Comparison of ENCODE assay signal across 8 mouse cellular contexts in genomic region chrX:7610536-7611258, GRCm38 (mm10). TPM values are rescaled to one million over a fixed set of nuclear protein-coding genes. Genes with fewer than 3 reads are reported as not detected.
DNase-seq lines count a peak whose midpoint lies in the region; ATAC-seq and TF ChIP-seq lines count a peak whose summit lies in the region.

No protein-coding gene starts in this region.

- H3K9me3 ChIP-seq in heart, embryonic 11.5 days (replicated peaks; ENCODE audit: control insufficient read depth, low read length): no peaks in the 10 kb centered on the region
- no peaks in the 10 kb centered on the region for H3K9me3 ChIP-seq in ES-E14 (ENCODE audit: control insufficient read depth, insufficient read depth, low read depth, low read length)
- H3K9me3 ChIP-seq in embryonic facial prominence, embryonic 12.5 days: no peaks in the 10 kb centered on the region
- H3K9me3 ChIP-seq in neural tube, embryonic 13.5 days: no peaks in the 10 kb centered on the region

- intact Hi-C loops in heart, postnatal 14 days (cut with DNase I): no loop called here

- H3K4me1 ChIP-seq in heart, embryonic 11.5 days (ENCODE audit: control insufficient read depth, insufficient read depth, low read length): no peaks in the 10 kb centered on the region
- H3K4me1 ChIP-seq in ES-E14 (ENCODE audit: control insufficient read depth in 2 of 2, insufficient read depth in 2 of 2, low read length in 2 of 2, poor library complexity in 1 of 2): peaks cover 0 to 4% of the 10 kb centered on the region in 2 experiments; a peak in 1 of 4 replicates
- no peaks in the 10 kb centered on the region for H3K4me1 ChIP-seq in embryonic facial prominence, embryonic 12.5 days
- H3K4me1 ChIP-seq in neural tube, embryonic 13.5 days (replicated peaks): no peaks in the 10 kb centered on the region

- no peaks in the 10 kb centered on the region for H3K36me3 ChIP-seq in heart, embryonic 11.5 days (ENCODE audit: control insufficient read depth, insufficient read depth, low read length)
- no peaks in the 10 kb centered on the region for H3K36me3 ChIP-seq in ES-E14 (ENCODE audit: control insufficient read depth, insufficient read depth, low read length, poor library complexity, severe bottlenecking)
- no peaks in the 10 kb centered on the region for H3K36me3 ChIP-seq in embryonic facial prominence, embryonic 12.5 days
- no peaks in the 10 kb centered on the region for H3K36me3 ChIP-seq in neural tube, embryonic 13.5 days

- WGBS in heart, embryonic 11.5 days (ENCODE audit: insufficient replicate concordance): 22% methylated on average over 26 of the region's 26 CpGs
- WGBS in embryonic facial prominence, embryonic 12.5 days: 22% methylated on average over 26 of the region's 26 CpGs
- 23% methylated on average over 26 of the region's 26 CpGs for WGBS in neural tube, embryonic 13.5 days

- peak overlapping the region; percentile 70 for H3K4me2 ChIP-seq in heart, embryonic 11.5 days
- peak overlapping the region; percentile 56 for H3K4me2 ChIP-seq in embryonic facial prominence, embryonic 12.5 days (replicated peaks)
- H3K4me2 ChIP-seq in neural tube, embryonic 13.5 days: peak overlapping the region; percentile 64

- ATAC-seq in heart, embryonic 11.5 days (replicated peaks; ENCODE audit: insufficient number of reproducible peaks, low FRiP score, low TSS enrichment): no peak
- ATAC-seq in embryonic facial prominence, embryonic 12.5 days (ENCODE audit: insufficient number of reproducible peaks, insufficient read depth, low FRiP score, low TSS enrichment): no peak
- ATAC-seq in neural tube, embryonic 13.5 days (ENCODE audit: low read depth): peak; percentile 68

- no peak overlapping the region for H3K27ac ChIP-seq in heart, embryonic 11.5 days (ENCODE audit: low read depth, low read length)
- no peak overlapping the region for H3K27ac ChIP-seq in ES-E14 (ENCODE audit: insufficient read depth, low read depth, low read length, poor library complexity, severe bottlenecking)
- H3K27ac ChIP-seq in embryonic facial prominence, embryonic 12.5 days: no peak overlapping the region
- H3K27ac ChIP-seq in neural tube, embryonic 13.5 days (replicated peaks): no peak overlapping the region

- H3K4me3 ChIP-seq in heart, embryonic 11.5 days (ENCODE audit: low read depth, low read length): peak overlapping the region; percentile 38
- peak overlapping the region; percentile 24 to 46; a peak in 3 of 4 replicates for H3K4me3 ChIP-seq in ES-E14 (ENCODE audit: insufficient read depth in 1 of 2, low read depth in 1 of 2, low read length in 2 of 2, poor library complexity in 1 of 2, severe bottlenecking in 1 of 2)
- H3K4me3 ChIP-seq in embryonic facial prominence, embryonic 12.5 days: peak overlapping the region; percentile 35
- H3K4me3 ChIP-seq in neural tube, embryonic 13.5 days: peak overlapping the region; percentile 42

- no peak for DNase-seq in heart, adult 8-10 months (ENCODE audit: low spot score)
- DNase-seq in ES-E14 (ENCODE audit: low read depth, low spot score): no peak
- peak; percentile 7 for DNase-seq in layer of hippocampus, adult 9-11 months
- DNase-seq in Muller cell, postnatal 12 days (ENCODE audit: inconsistent ontology term): no peak
- no peak for DNase-seq in heart, postnatal 14 days

- H3K9ac ChIP-seq in heart, embryonic 11.5 days (ENCODE audit: low read depth, low read length): no peak overlapping the region
- peak overlapping the region; percentile 51 for H3K9ac ChIP-seq in ES-E14 (ENCODE audit: insufficient read depth, low read depth, low read length, poor library complexity, severe bottlenecking)
- no peak overlapping the region for H3K9ac ChIP-seq in embryonic facial prominence, embryonic 12.5 days
- H3K9ac ChIP-seq in neural tube, embryonic 13.5 days: peak overlapping the region; percentile 66

- in situ Hi-C loops in ES-E14 (cut with MboI; ENCODE audit: low sequenced_read_pairs in 2 of 2, unreplicated experiment in 2 of 2): no loop called here

- peaks cover 3% of the 10 kb centered on the region; the same call in 1 of the 2 replicates for H3K27me3 ChIP-seq in heart, embryonic 11.5 days (ENCODE audit: control insufficient read depth, insufficient read depth, low read length)
- 0 out of 2 replicates have a peak, but pooled peaks cover 4% of the 10 kb centered on the region for H3K27me3 ChIP-seq in embryonic facial prominence, embryonic 12.5 days
- H3K27me3 ChIP-seq in neural tube, embryonic 13.5 days: peaks cover 6% of the 10 kb centered on the region; the same call in 1 of the 2 replicates

TF ChIP-seq in ES-E14, 5 proteins besides CTCF, POLR2A, EP300 and RAD21:
- TF ChIP-seq ZNF384 (IDR thresholded peaks at IDR 0.05; ENCODE audit: low read depth, low read length) (no peak), HCFC1 (IDR thresholded peaks at IDR 0.05; ENCODE audit: borderline replicate concordance, insufficient read depth, low read length) (no peak), MAFK (IDR thresholded peaks at IDR 0.05; ENCODE audit: insufficient read depth, low read depth, low read length) (no peak), ZC3H11A (IDR thresholded peaks at IDR 0.05; ENCODE audit: borderline replicate concordance, low read depth, low read length) (no peak), CHD2 (IDR thresholded peaks at IDR 0.05; ENCODE audit: low read depth, low read length) (no peak)

RNA-seq across cellular contexts. Expression of gene Cacna1f, which starts 3.8 kb away (rescaled TPM):
- polyA plus RNA-seq in heart, embryonic 11.5 days (2014; fragmentation: Nextera tagmentation; extraction: Ambion mirVana): not detected in 2 replicates
- total RNA-seq in heart, adult 8-10 months (2022): not detected
- total RNA-seq in ES-E14 (2012; rRNA removed): 0.16 TPM in 1 of 2 replicates, not detected in the other
- 0.04 and 0.09 TPM in 2 replicates for polyA plus RNA-seq in embryonic facial prominence, embryonic 12.5 days (2016; fragmentation: Nextera tagmentation; extraction: Ambion mirVana)
- polyA plus RNA-seq in neural tube, embryonic 13.5 days (2015; fragmentation: Nextera tagmentation; extraction: Ambion mirVana): 0.11 and 0.13 TPM in 2 replicates
- not detected for total RNA-seq in heart, postnatal 14 days (2021)

RNA-seq across cellular contexts. Expression of gene Ccdc22, which starts 5.4 kb away (rescaled TPM):
- 17.4 and 18.7 TPM in 2 replicates for polyA plus RNA-seq in heart, embryonic 11.5 days (2014; fragmentation: Nextera tagmentation; extraction: Ambion mirVana)
- 10 to 100 TPM in 3 of 4 experiments, 1 to 10 TPM in 1; 8.5 to 11.9 (median 11.1) TPM for total RNA-seq in heart, adult 8-10 months (2022)
- 19.5 and 23.9 TPM in 2 replicates for total RNA-seq in ES-E14 (2012; rRNA removed)
- polyA plus RNA-seq in embryonic facial prominence, embryonic 12.5 days (2016; fragmentation: Nextera tagmentation; extraction: Ambion mirVana): 32.4 TPM in 2 replicates
- polyA plus RNA-seq in neural tube, embryonic 13.5 days (2015; fragmentation: Nextera tagmentation; extraction: Ambion mirVana): 28.0 and 29.6 TPM in 2 replicates
- total RNA-seq in heart, postnatal 14 days (2021): 10 to 100 TPM; 11.5 to 12.4 TPM

RNA-seq across cellular contexts. Expression of gene Syp, which starts 27.6 kb away (rescaled TPM):
- polyA plus RNA-seq in heart, embryonic 11.5 days (2014; fragmentation: Nextera tagmentation; extraction: Ambion mirVana): 0.74 and 1.6 TPM in 2 replicates
- 1 to 10 TPM; 2.9 to 5.4 (median 3.8) TPM for total RNA-seq in heart, adult 8-10 months (2022)
- total RNA-seq in ES-E14 (2012; rRNA removed): 1.6 and 4.9 TPM in 2 replicates
- polyA plus RNA-seq in embryonic facial prominence, embryonic 12.5 days (2016; fragmentation: Nextera tagmentation; extraction: Ambion mirVana): 7.7 and 11.1 TPM in 2 replicates
- 108 and 118 TPM in 2 replicates for polyA plus RNA-seq in neural tube, embryonic 13.5 days (2015; fragmentation: Nextera tagmentation; extraction: Ambion mirVana)
- total RNA-seq in heart, postnatal 14 days (2021): 1 to 10 TPM; 1.4 to 1.8 TPM

RNA-seq across cellular contexts. Expression of gene Ppp1r3f, which starts 36.6 kb away (rescaled TPM):
- 1.1 and 1.6 TPM in 2 replicates for polyA plus RNA-seq in heart, embryonic 11.5 days (2014; fragmentation: Nextera tagmentation; extraction: Ambion mirVana)
- total RNA-seq in heart, adult 8-10 months (2022): 1 to 10 TPM; 3.5 to 5.7 (median 4.6) TPM
- total RNA-seq in ES-E14 (2012; rRNA removed): 1.7 and 2.4 TPM in 2 replicates
- polyA plus RNA-seq in embryonic facial prominence, embryonic 12.5 days (2016; fragmentation: Nextera tagmentation; extraction: Ambion mirVana): 3.5 TPM in 2 replicates
- 4.6 and 5.4 TPM in 2 replicates for polyA plus RNA-seq in neural tube, embryonic 13.5 days (2015; fragmentation: Nextera tagmentation; extraction: Ambion mirVana)
- total RNA-seq in heart, postnatal 14 days (2021): 1 to 10 TPM; 2.3 to 2.6 TPM

RNA-seq across cellular contexts. Expression of gene Foxp3, which starts 37.3 kb away (rescaled TPM):
- polyA plus RNA-seq in heart, embryonic 11.5 days (2014; fragmentation: Nextera tagmentation; extraction: Ambion mirVana): 0.07 TPM in 1 of 2 replicates, not detected in the other
- total RNA-seq in heart, adult 8-10 months (2022): not detected
- total RNA-seq in ES-E14 (2012; rRNA removed): 0.49 and 0.63 TPM in 2 replicates
- polyA plus RNA-seq in embryonic facial prominence, embryonic 12.5 days (2016; fragmentation: Nextera tagmentation; extraction: Ambion mirVana): 0.08 TPM in 1 of 2 replicates, not detected in the other
- 0.14 TPM in 1 of 2 replicates, not detected in the other for polyA plus RNA-seq in neural tube, embryonic 13.5 days (2015; fragmentation: Nextera tagmentation; extraction: Ambion mirVana)
- total RNA-seq in heart, postnatal 14 days (2021): under 1 TPM in 1 of 2 experiments, not detected in 1; 0.05 TPM

Comparison
In these comparisons a context has a peak if more than half of its experiments do, and no peak if none do; other contexts are left out.
1. H3K9ac ChIP-seq: peak in ES-E14 (single experiment) and neural tube, embryonic 13.5 days (single experiment); none in heart, embryonic 11.5 days (single experiment) and embryonic facial prominence, embryonic 12.5 days (single experiment).
2. Peak in every context shown above with its lines, with median percentiles within 50 percentile points of each other: H3K4me2 ChIP-seq and H3K4me3 ChIP-seq.